Mouse (Mus musculus) stomach, embryonic 15.5 days (tissue): ENCODE results near the gene Mnd1. TPM values are rescaled to one million over a fixed set of nuclear protein-coding genes. Genes with fewer than 3 reads are reported as not detected.

Source experiments
- ATAC-seq: fragments of 200-750 bp; cut with Nextera tagmentation; 2 replicates; pipeline ENCODE4 v1.8.0; 2017; ENCODE audit warnings: low read depth, moderate number of reproducible peaks, moderate TSS enrichment; ENCODE audit not compliant: insufficient read depth, low FRiP score
- H3K27ac ChIP-seq: fragments of 300-500 bp; sonication (generic); 2 replicates; pipeline ENCODE4 v1.5.1; 2015; ENCODE audit warnings: mild to moderate bottlenecking, inconsistent platforms
- H3K27me3 ChIP-seq: fragments of 300-500 bp; sonication (generic); replicated peaks from 2 replicates; pipeline ENCODE4 v1.6.1; 2015; ENCODE audit warnings: inconsistent platforms
- H3K36me3 ChIP-seq: fragments of 300-500 bp; sonication (generic); 2 replicates; pipeline ENCODE4 v1.6.1; 2015; ENCODE audit warnings: inconsistent platforms
- H3K4me1 ChIP-seq: fragments of 300-500 bp; sonication (generic); 2 replicates; pipeline ENCODE4 v1.6.1; 2015; ENCODE audit warnings: inconsistent platforms
- H3K4me2 ChIP-seq: fragments of 300-500 bp; sonication (generic); 2 replicates; pipeline ENCODE4 v1.6.1; 2015; ENCODE audit warnings: mild to moderate bottlenecking, inconsistent platforms
- H3K4me3 ChIP-seq: fragments of 300-500 bp; sonication (generic); replicated peaks from 2 replicates; pipeline ENCODE4 v1.5.1; 2015; ENCODE audit warnings: inconsistent platforms
- H3K9ac ChIP-seq: fragments of 300-500 bp; sonication (generic); 2 replicates; pipeline ENCODE4 v1.6.1; 2015; ENCODE audit warnings: inconsistent platforms
- H3K9me3 ChIP-seq: fragments of 300-500 bp; sonication (generic); 2 replicates; pipeline ENCODE4 v1.6.1; 2016; ENCODE audit warnings: inconsistent platforms
- WGBS: fragments of 180-500 bp; shearing (Covaris S2); methylation state at CpG from one replicate; pipeline ENCODE4 v1.1.7; 2015; 5-methylcytosine and 5-hydroxymethylcytosine counted together
- polyA plus RNA-seq: library from polyadenylated mRNA; unstranded; fragments of >200 nt; fragmentation: Nextera tagmentation; extraction: Ambion mirVana; gene quantifications from 2 replicates; pipeline ENCODE4 v1.2.1, GENCODE M21; 2015

The Mnd1 gene
- polyA plus RNA-seq, 1 experiment from 2014 or later, result 12.7 TPM

- H3K4me3 ChIP-seq, result no peak overlapping the region
- ATAC-seq, result no peak; the same call in 1 of the 2 replicates
- no peak overlapping the region for H3K27ac ChIP-seq
- H3K9ac ChIP-seq, result no peak overlapping the region
- H3K4me1 ChIP-seq, result peaks cover 6% of the 10 kb centered on the region; the same call in 1 of the 2 replicates
- H3K9me3 ChIP-seq, result no peaks in the 10 kb centered on the region
- no peaks in the 10 kb centered on the region for H3K27me3 ChIP-seq
- 61% methylated on average over 13 of the region's 13 CpGs for WGBS
- H3K4me2 ChIP-seq, result no peak overlapping the region
- H3K36me3 ChIP-seq, result no peaks in the 10 kb centered on the region
Observed at GRCm38 (mm10) chr3:84061523-84062453, 93.8 kb downstream of the Mnd1 start.

GRCm38 (mm10) chr3:84060946-84061345, 94.6 kb downstream of the Mnd1 start:
- H3K27ac ChIP-seq, result no peak overlapping the region
- WGBS, result 85% methylated on average over 5 of the region's 5 CpGs
- H3K4me2 ChIP-seq, result no peak overlapping the region
- no peak for ATAC-seq
- no peaks in the 10 kb centered on the region for H3K27me3 ChIP-seq
- no peak overlapping the region for H3K9ac ChIP-seq
- H3K36me3 ChIP-seq, result no peaks in the 10 kb centered on the region
- H3K9me3 ChIP-seq, result no peaks in the 10 kb centered on the region
- H3K4me1 ChIP-seq, result peaks cover 6% of the 10 kb centered on the region; the same call in 1 of the 2 replicates
- no peak overlapping the region for H3K4me3 ChIP-seq

GRCm38 (mm10) chr3:84060128-84060527, 95.5 kb downstream of the Mnd1 start:
- peak overlapping the region; percentile 49 for H3K27ac ChIP-seq
- no peaks in the 10 kb centered on the region for H3K36me3 ChIP-seq
- no peaks in the 10 kb centered on the region for H3K9me3 ChIP-seq
- H3K4me3 ChIP-seq, result no peak overlapping the region
- H3K4me2 ChIP-seq, result no peak overlapping the region
- no peak for ATAC-seq
- peaks cover 6% of the 10 kb centered on the region; the same call in 1 of the 2 replicates for H3K4me1 ChIP-seq
- no peak overlapping the region for H3K9ac ChIP-seq
- 40% methylated on average over 4 of the region's 4 CpGs for WGBS
- no peaks in the 10 kb centered on the region for H3K27me3 ChIP-seq

- Histone ChIP-seq H3K27me3 (no peaks in the 10 kb centered on the region), H3K9ac (no peak overlapping the region), H3K9me3 (no peaks in the 10 kb centered on the region), H3K4me2 (peak overlapping the region; percentile 20), H3K27ac (peak overlapping the region; percentile 49), H3K4me1 (peaks cover 6% of the 10 kb centered on the region; the same call in 1 of the 2 replicates), H3K4me3 (no peak overlapping the region), H3K36me3 (no peaks in the 10 kb centered on the region)
- 49% methylated on average over 4 of the region's 4 CpGs for WGBS
- ATAC-seq, result no peak
Observed at GRCm38 (mm10) chr3:84059676-84060075, 95.9 kb downstream of the Mnd1 start.

GRCm38 (mm10) chr3:84059261-84059660, 96.3 kb downstream of the Mnd1 start:
- no peak overlapping the region for H3K9ac ChIP-seq
- no peaks in the 10 kb centered on the region for H3K36me3 ChIP-seq
- 25% methylated on average over 13 of the region's 13 CpGs for WGBS
- H3K4me1 ChIP-seq, result peaks cover 6% of the 10 kb centered on the region; the same call in 1 of the 2 replicates
- peak overlapping the region; percentile 49; the same call in 1 of the 2 replicates for H3K27ac ChIP-seq
- no peak for ATAC-seq
- no peaks in the 10 kb centered on the region for H3K9me3 ChIP-seq
- H3K4me3 ChIP-seq, result no peak overlapping the region
- peak overlapping the region; percentile 20 for H3K4me2 ChIP-seq
- no peaks in the 10 kb centered on the region for H3K27me3 ChIP-seq

GRCm38 (mm10) chr3:84048729-84049175, 106.8 kb downstream of the Mnd1 start:
- Histone ChIP-seq H3K9me3 (no peaks in the 10 kb centered on the region), H3K9ac (no peak overlapping the region), H3K27me3 (no peaks in the 10 kb centered on the region), H3K4me2 (peak overlapping the region; percentile 30), H3K36me3 (no peaks in the 10 kb centered on the region), H3K27ac (no peak overlapping the region), H3K4me1 (peaks cover 8% of the 10 kb centered on the region), H3K4me3 (no peak overlapping the region)
- WGBS, result 15% methylated on average over 9 of the region's 9 CpGs
- peak; percentile 86 for ATAC-seq

GRCm38 (mm10) chr3:84046206-84046605, 109.4 kb downstream of the Mnd1 start:
- no peak for ATAC-seq
- Histone ChIP-seq H3K9ac (no peak overlapping the region), H3K4me2 (no peak overlapping the region), H3K9me3 (no peaks in the 10 kb centered on the region), H3K27me3 (no peaks in the 10 kb centered on the region), H3K27ac (no peak overlapping the region), H3K4me1 (peaks cover 8% of the 10 kb centered on the region), H3K36me3 (no peaks in the 10 kb centered on the region), H3K4me3 (no peak overlapping the region)
- WGBS, result 84% methylated on average over 8 of the region's 8 CpGs

- no peaks in the 10 kb centered on the region for H3K36me3 ChIP-seq
- no peak overlapping the region for H3K9ac ChIP-seq
- no peak overlapping the region for H3K4me3 ChIP-seq
- no peak overlapping the region for H3K4me2 ChIP-seq
- H3K4me1 ChIP-seq, result peaks cover 9% of the 10 kb centered on the region; the same call in 1 of the 2 replicates
- ATAC-seq, result peak; percentile 29; the same call in 1 of the 2 replicates
- H3K27me3 ChIP-seq, result no peaks in the 10 kb centered on the region
- H3K9me3 ChIP-seq, result no peaks in the 10 kb centered on the region
- WGBS, result 83% methylated on average over 8 of the region's 8 CpGs
- no peak overlapping the region for H3K27ac ChIP-seq
Observed at GRCm38 (mm10) chr3:84041739-84042138, 113.8 kb downstream of the Mnd1 start.

- Histone ChIP-seq H3K9me3 (no peaks in the 10 kb centered on the region), H3K36me3 (no peaks in the 10 kb centered on the region), H3K4me1 (peaks cover 9% of the 10 kb centered on the region; the same call in 1 of the 2 replicates), H3K4me3 (peak overlapping the region; percentile 95), H3K27ac (peak overlapping the region; percentile 95), H3K9ac (peak overlapping the region; percentile 41; the same call in 1 of the 2 replicates), H3K27me3 (no peaks in the 10 kb centered on the region), H3K4me2 (peak overlapping the region; percentile 99)
- ATAC-seq, result peak; percentile 36; the same call in 1 of the 2 replicates
- 2% methylated on average over 23 of the region's 23 CpGs for WGBS
Observed at GRCm38 (mm10) chr3:84040476-84041082, 115.0 kb downstream of the Mnd1 start.

GRCm38 (mm10) chr3:84039646-84040475, 115.7 kb downstream of the Mnd1 start, which contains the start of gene Tmem131l:
TSS of gene Tmem131l (minus strand) at chr3:84040175.
- Histone ChIP-seq H3K27me3 (no peaks in the 10 kb centered on the region), H3K4me1 (peaks cover 14% of the 10 kb centered on the region; the same call in 1 of the 2 replicates), H3K4me3 (peak within 1 kb of the TSS; percentile 95), H3K27ac (peak within 1 kb of the TSS; percentile 95), H3K36me3 (no peaks in the 10 kb centered on the region), H3K9me3 (no peaks in the 10 kb centered on the region), H3K9ac (peak within 1 kb of the TSS; percentile 94), H3K4me2 (peak within 1 kb of the TSS; percentile 99)
- peak; percentile 92 for ATAC-seq
- WGBS, result under 1% methylated on average over 78 of the region's 100 CpGs

- WGBS, result under 1% methylated on average over 42 of the region's 42 CpGs
- H3K27me3 ChIP-seq, result no peaks in the 10 kb centered on the region
Observed at GRCm38 (mm10) chr3:84038981-84039645, 116.5 kb downstream of the Mnd1 start.

More at GRCm38 (mm10) chr3:84038981-84039645, 116.5 kb downstream of the Mnd1 start:
- H3K9ac ChIP-seq, result peak overlapping the region; percentile 94
- H3K9me3 ChIP-seq, result no peaks in the 10 kb centered on the region
- H3K4me2 ChIP-seq, result peak overlapping the region; percentile 99
- H3K27ac ChIP-seq, result peak overlapping the region; percentile 93
- H3K36me3 ChIP-seq, result no peaks in the 10 kb centered on the region
- ATAC-seq, result peak; percentile 41
- peaks cover 16% of the 10 kb centered on the region; the same call in 1 of the 2 replicates for H3K4me1 ChIP-seq
- peak overlapping the region; percentile 95 for H3K4me3 ChIP-seq
